Mouse (Mus musculus): ENCODE measurements around the gene Chit1. TPM values are rescaled to one million over a fixed set of nuclear protein-coding genes. Genes with fewer than 3 reads are reported as not detected.
A peak's percentile ranks its signal among the peaks of the same experiment; 100 is the strongest.

The Chit1 gene
- polyA plus RNA-seq, 1 experiment from 2014 or later, result not detected

- peak overlapping the region; percentile 61 for H3K4me2 ChIP-seq (replicated peaks; ENCODE audit: low read depth, low read length)
- peaks cover 8% of the 10 kb centered on the region for H3K4me1 ChIP-seq (replicated peaks; ENCODE audit: control insufficient read depth, insufficient read depth, low read length)
- no peak for ATAC-seq (ENCODE audit: low FRiP score)
- H3K9me3 ChIP-seq (ENCODE audit: control insufficient read depth, low read length), result no peaks in the 10 kb centered on the region
- no peak for DNase-seq (ENCODE audit: low spot score)
- H3K27ac ChIP-seq (ENCODE audit: low read depth, low read length), result peak overlapping the region; percentile 48; the same call in 1 of the 2 replicates
- WGBS, result 36% methylated on average over 2 of the region's 2 CpGs
- 0 out of 2 replicates have a peak, but pooled peaks cover 5% of the 10 kb centered on the region for H3K36me3 ChIP-seq (ENCODE audit: control insufficient read depth, insufficient read depth, low read length)
- H3K27me3 ChIP-seq (ENCODE audit: control insufficient read depth, insufficient read depth, low read length), result no peaks in the 10 kb centered on the region
- H3K4me3 ChIP-seq (ENCODE audit: low read depth, low read length), result peak overlapping the region; percentile 88
- H3K9ac ChIP-seq (ENCODE audit: low read depth, low read length), result peak overlapping the region; percentile 91
These were observed 34.3 kb upstream of the Chit1 start for GRCm38 (mm10) chr1:134076789-134077188.

GRCm38 (mm10) chr1:134077389-134078060, 33.5 kb upstream of the Chit1 start:
- ATAC-seq (ENCODE audit: low FRiP score), result no peak
- Histone ChIP-seq H3K4me3 (ENCODE audit: low read depth, low read length) (peak overlapping the region; percentile 88), H3K9me3 (ENCODE audit: control insufficient read depth, low read length) (no peaks in the 10 kb centered on the region), H3K4me1 (replicated peaks; ENCODE audit: control insufficient read depth, insufficient read depth, low read length) (peaks cover 8% of the 10 kb centered on the region), H3K4me2 (replicated peaks; ENCODE audit: low read depth, low read length) (peak overlapping the region; percentile 61), H3K9ac (ENCODE audit: low read depth, low read length) (peak overlapping the region; percentile 91), H3K27me3 (ENCODE audit: control insufficient read depth, insufficient read depth, low read length) (no peaks in the 10 kb centered on the region), H3K27ac (ENCODE audit: low read depth, low read length) (peak overlapping the region; percentile 72), H3K36me3 (ENCODE audit: control insufficient read depth, insufficient read depth, low read length) (0 out of 2 replicates have a peak, but pooled peaks cover 5% of the 10 kb centered on the region)
- WGBS, result 42% methylated on average over 14 of the region's 14 CpGs
- DNase-seq (ENCODE audit: low spot score), result peak; percentile 59

- Histone ChIP-seq H3K4me3 (ENCODE audit: low read depth, low read length) (peak overlapping the region; percentile 88), H3K9ac (ENCODE audit: low read depth, low read length) (peak overlapping the region; percentile 91), H3K4me2 (replicated peaks; ENCODE audit: low read depth, low read length) (peak overlapping the region; percentile 61), H3K27ac (ENCODE audit: low read depth, low read length) (peak overlapping the region; percentile 72), H3K27me3 (ENCODE audit: control insufficient read depth, insufficient read depth, low read length) (no peaks in the 10 kb centered on the region), H3K4me1 (replicated peaks; ENCODE audit: control insufficient read depth, insufficient read depth, low read length) (peaks cover 8% of the 10 kb centered on the region), H3K36me3 (ENCODE audit: control insufficient read depth, insufficient read depth, low read length) (0 out of 2 replicates have a peak, but pooled peaks cover 5% of the 10 kb centered on the region), H3K9me3 (ENCODE audit: control insufficient read depth, low read length) (no peaks in the 10 kb centered on the region)
- DNase-seq (ENCODE audit: low spot score), result peak; percentile 51
- WGBS, result 8% methylated on average over 19 of the region's 19 CpGs
- peak; percentile 0; the same call in 1 of the 2 replicates for ATAC-seq (ENCODE audit: low FRiP score)
These were observed 32.8 kb upstream of the Chit1 start for GRCm38 (mm10) chr1:134078061-134078795.

GRCm38 (mm10) chr1:134078802-134079476, 32.1 kb upstream of the Chit1 start, which contains the start of gene Btg2:
Gene Btg2, minus strand, starts transcription at chr1:134079120.
- Histone ChIP-seq H3K27me3 (ENCODE audit: control insufficient read depth, insufficient read depth, low read length) (no peaks in the 10 kb centered on the region), H3K36me3 (ENCODE audit: control insufficient read depth, insufficient read depth, low read length) (0 out of 2 replicates have a peak, but pooled peaks cover 5% of the 10 kb centered on the region), H3K4me1 (replicated peaks; ENCODE audit: control insufficient read depth, insufficient read depth, low read length) (peaks cover 5% of the 10 kb centered on the region; the same call in 1 of the 2 replicates), H3K9ac (ENCODE audit: low read depth, low read length) (peak within 1 kb of the TSS; percentile 91), H3K27ac (ENCODE audit: low read depth, low read length) (peak within 1 kb of the TSS; percentile 72), H3K4me3 (ENCODE audit: low read depth, low read length) (peak within 1 kb of the TSS; percentile 88), H3K9me3 (ENCODE audit: control insufficient read depth, low read length) (no peaks in the 10 kb centered on the region), H3K4me2 (replicated peaks; ENCODE audit: low read depth, low read length) (peak within 1 kb of the TSS; percentile 61)
- WGBS, result under 1% methylated on average over 54 of the region's 62 CpGs
- ATAC-seq (ENCODE audit: low FRiP score) (peak; percentile 95), DNase-seq (ENCODE audit: low spot score) (peak; percentile 97)

- 0 out of 2 replicates have a peak, but pooled peaks cover 5% of the 10 kb centered on the region for H3K36me3 ChIP-seq (ENCODE audit: control insufficient read depth, insufficient read depth, low read length)
- no peak for DNase-seq (ENCODE audit: low spot score)
- H3K4me2 ChIP-seq (replicated peaks; ENCODE audit: low read depth, low read length), result peak overlapping the region; percentile 61
- WGBS, result 6% methylated on average over 9 of the region's 9 CpGs
- peak overlapping the region; percentile 59; the same call in 1 of the 2 replicates for H3K27ac ChIP-seq (ENCODE audit: low read depth, low read length)
- peak overlapping the region; percentile 40 for H3K9ac ChIP-seq (ENCODE audit: low read depth, low read length)
- H3K9me3 ChIP-seq (ENCODE audit: control insufficient read depth, low read length), result no peaks in the 10 kb centered on the region
- peak overlapping the region; percentile 88 for H3K4me3 ChIP-seq (ENCODE audit: low read depth, low read length)
- no peaks in the 10 kb centered on the region for H3K27me3 ChIP-seq (ENCODE audit: control insufficient read depth, insufficient read depth, low read length)
- ATAC-seq (ENCODE audit: low FRiP score), result no peak; the same call in 1 of the 2 replicates
- H3K4me1 ChIP-seq (replicated peaks; ENCODE audit: control insufficient read depth, insufficient read depth, low read length), result peaks cover 5% of the 10 kb centered on the region; the same call in 1 of the 2 replicates
These were observed 31.4 kb upstream of the Chit1 start for GRCm38 (mm10) chr1:134079477-134080163.

- H3K9me3 ChIP-seq (ENCODE audit: control insufficient read depth, low read length), result no peaks in the 10 kb centered on the region
- no peak overlapping the region for H3K27ac ChIP-seq (ENCODE audit: low read depth, low read length)
- H3K9ac ChIP-seq (ENCODE audit: low read depth, low read length), result no peak overlapping the region
- no peak for DNase-seq (ENCODE audit: low spot score)
- peaks cover 5% of the 10 kb centered on the region; the same call in 1 of the 2 replicates for H3K4me1 ChIP-seq (replicated peaks; ENCODE audit: control insufficient read depth, insufficient read depth, low read length)
- no peaks in the 10 kb centered on the region for H3K27me3 ChIP-seq (ENCODE audit: control insufficient read depth, insufficient read depth, low read length)
- no peak for ATAC-seq (ENCODE audit: low FRiP score)
- 81% methylated on average over 4 of the region's 4 CpGs for WGBS
- H3K36me3 ChIP-seq (ENCODE audit: control insufficient read depth, insufficient read depth, low read length), result 0 out of 2 replicates have a peak, but pooled peaks cover 3% of the 10 kb centered on the region
- no peak overlapping the region for H3K4me2 ChIP-seq (replicated peaks; ENCODE audit: low read depth, low read length)
- H3K4me3 ChIP-seq (ENCODE audit: low read depth, low read length), result no peak overlapping the region
These were observed 30.6 kb upstream of the Chit1 start for GRCm38 (mm10) chr1:134080406-134080805.

- peaks cover 2% of the 10 kb centered on the region; the same call in 1 of the 2 replicates for H3K4me1 ChIP-seq (replicated peaks; ENCODE audit: control insufficient read depth, insufficient read depth, low read length)
- no peaks in the 10 kb centered on the region for H3K9me3 ChIP-seq (ENCODE audit: control insufficient read depth, low read length)
- ATAC-seq (ENCODE audit: low FRiP score) (no peak), DNase-seq (ENCODE audit: low spot score) (no peak)
- no peaks in the 10 kb centered on the region for H3K36me3 ChIP-seq (ENCODE audit: control insufficient read depth, insufficient read depth, low read length)
- no peaks in the 10 kb centered on the region for H3K27me3 ChIP-seq (ENCODE audit: control insufficient read depth, insufficient read depth, low read length)
- 86% methylated on average over 5 of the region's 5 CpGs for WGBS
- no peak overlapping the region for H3K4me2 ChIP-seq (replicated peaks; ENCODE audit: low read depth, low read length)
- no peak overlapping the region for H3K4me3 ChIP-seq (ENCODE audit: low read depth, low read length)
- H3K27ac ChIP-seq (ENCODE audit: low read depth, low read length), result no peak overlapping the region
- no peak overlapping the region for H3K9ac ChIP-seq (ENCODE audit: low read depth, low read length)
These were observed 30.1 kb upstream of the Chit1 start for GRCm38 (mm10) chr1:134080881-134081450.
